Mouse (Mus musculus) spleen, adult 12 weeks (tissue): Measurements from ENCODE around the gene 4833423E24Rik.

Experiments
- DNase-seq: peaks from one replicate; pipeline ENCODE4 v3.0.0; 2022; ENCODE audit warnings: low spot score

4833423E24Rik gene

GRCm38 (mm10) chr2:85518879-85519278 is at the start of gene 4833423E24Rik:
Gene 4833423E24Rik, minus strand, starts transcription at chr2:85519024.
- no peak for DNase-seq

GRCm38 (mm10) chr2:85561187-85561586 is 42.4 kb upstream of the 4833423E24Rik start:
- no peak for DNase-seq

GRCm38 (mm10) chr2:85560226-85560625 is 41.4 kb upstream of the 4833423E24Rik start:
- DNase-seq: no peak

- no peak for DNase-seq
Measured at GRCm38 (mm10) chr2:85554806-85555205, 36.0 kb upstream of the 4833423E24Rik start.

- DNase-seq: no peak
Measured at GRCm38 (mm10) chr2:85533934-85534333, 15.1 kb upstream of the 4833423E24Rik start.

- DNase-seq: no peak
Measured at GRCm38 (mm10) chr2:85532082-85532778, 13.4 kb upstream of the 4833423E24Rik start.

- no peak for DNase-seq
Measured at GRCm38 (mm10) chr2:85522859-85523489, 4.2 kb upstream of the 4833423E24Rik start.

- DNase-seq: no peak
Measured at GRCm38 (mm10) chr2:85518292-85518691, 532 bp downstream of the 4833423E24Rik start.

GRCm38 (mm10) chr2:85510376-85510775 is 8.4 kb downstream of the 4833423E24Rik start:
- DNase-seq: no peak

- no peak for DNase-seq
Measured at GRCm38 (mm10) chr2:85490396-85490795, 28.4 kb downstream of the 4833423E24Rik start.

GRCm38 (mm10) chr2:85466801-85467325 is 52.0 kb downstream of the 4833423E24Rik start:
- no peak for DNase-seq

GRCm38 (mm10) chr2:85443539-85443938 is 75.3 kb downstream of the 4833423E24Rik start, which contains the start of gene Olfr995:
Gene Olfr995, minus strand, starts transcription at chr2:85443639.
- no peak for DNase-seq

- no peak for DNase-seq
Measured at GRCm38 (mm10) chr2:85442546-85442945, 76.3 kb downstream of the 4833423E24Rik start.

GRCm38 (mm10) chr2:85436351-85436750 is 82.5 kb downstream of the 4833423E24Rik start, which contains the start of gene Olfr994:
Gene Olfr994, minus strand, starts transcription at chr2:85436451.
- no peak for DNase-seq
